Mouse (Mus musculus) liver, adult 2 months (tissue): ENCODE measurements around the gene Hscb.

Source experiments
- CTCF ChIP-seq: fragments of 200-500 bp; IDR thresholded peaks from 2 replicates; pipeline ENCODE4 v1.5.1; 2011; ENCODE audit warnings: low read depth, low read length, control low read depth
- POLR2A ChIP-seq: fragments of 200-500 bp; IDR thresholded peaks from 2 replicates; pipeline ENCODE4 v1.6.1; 2011; ENCODE audit warnings: low read length, control low read depth; ENCODE audit not compliant: insufficient read depth; ENCODE audit errors: extremely low read depth

- no peak for TF ChIP-seq CTCF
- TF ChIP-seq POLR2A: no peak
Measured at GRCm38 (mm10) chr5:110831036-110831720, 8.4 kb downstream of the Hscb start.
